Mouse (Mus musculus) gastrocnemius, postnatal 36 days (tissue): ENCODE data around the gene Pdik1l. TPM values are rescaled to one million over a fixed set of nuclear protein-coding genes. Genes with fewer than 3 reads are reported as not detected.
"Not testable (repeated sequence)": the region's sequence is repeated elsewhere in the genome, so short reads cannot be mapped to it uniquely, and the experiment has no call there.

ENCODE experiments used
- DNase-seq, 2 experiments: peaks; one replicate each; pipeline ENCODE4 v3.0.0; 2022
- intact Hi-C: fragments of 180-260 bp; cut with DNase I; formaldehyde crosslinking; loops from one replicate; pipeline ENCODE4 v1.15.1; 2025
- total RNA-seq, 2 experiments: library from RNA; stranded (reverse); gene quantifications; 2 replicates each; pipeline ENCODE4 v1.2.3; 2021

Gene Pdik1l
- total RNA-seq, 2 experiments from 2014 or later = 2.2 to 4.3 TPM

GRCm38 (mm10) chr4:134300316-134300715 lies 12.6 kb upstream of the Pdik1l start:
- intact Hi-C loops = no loop called here

GRCm38 (mm10) chr4:134299498-134299810 lies 11.8 kb upstream of the Pdik1l start:
- no peak for DNase-seq
- intact Hi-C loops = loop anchor here (1.0 kb wide), 1 partner anchor 16 kb away; the partner anchor contains the start of gene Trim63

More at GRCm38 (mm10) chr4:134300316-134300715, 12.6 kb upstream of the Pdik1l start:
- peak; percentile 72 to 74 for DNase-seq

GRCm38 (mm10) chr4:134298626-134299497 lies 11.2 kb upstream of the Pdik1l start:
- intact Hi-C loops = loop anchor here (1.0 kb wide), 1 partner anchor 16 kb away; the partner anchor contains the start of gene Trim63
- no peak for DNase-seq

- DNase-seq = no peak
- intact Hi-C loops = no loop called here
Measured at GRCm38 (mm10) chr4:134297369-134297768, 9.7 kb upstream of the Pdik1l start.

GRCm38 (mm10) chr4:134296523-134296922 lies 8.8 kb upstream of the Pdik1l start:
- DNase-seq = no peak
- intact Hi-C loops = no loop called here

- DNase-seq, intact Hi-C loops: not testable (repeated sequence)
Measured at GRCm38 (mm10) chr4:134296096-134296495, 8.4 kb upstream of the Pdik1l start.

GRCm38 (mm10) chr4:134293692-134294163 lies 6.0 kb upstream of the Pdik1l start:
- no peak for DNase-seq
- intact Hi-C loops = no loop called here

- no peak for DNase-seq
- intact Hi-C loops = no loop called here
Measured at GRCm38 (mm10) chr4:134293061-134293691, 5.5 kb upstream of the Pdik1l start.

GRCm38 (mm10) chr4:134292067-134292466 lies 4.4 kb upstream of the Pdik1l start:
- peak; percentile 46 to 68 for DNase-seq
- intact Hi-C loops = no loop called here

GRCm38 (mm10) chr4:134288397-134289256 lies 932 bp upstream of the Pdik1l start:
- intact Hi-C loops = loop anchor here (5.0 kb wide), 1 partner anchor 101 kb away; the partner anchor contains the start of gene Cep85

GRCm38 (mm10) chr4:134287168-134287564 lies 529 bp downstream of the Pdik1l start:
- DNase-seq = peak; percentile 94 to 96
- intact Hi-C loops = loop anchor here (5.0 kb wide), 1 partner anchor 100 kb away; the partner anchor contains the start of gene Cep85

More at GRCm38 (mm10) chr4:134288397-134289256, 932 bp upstream of the Pdik1l start:
- DNase-seq = no peak

- DNase-seq = no peak
- intact Hi-C loops = loop anchor here (5.0 kb wide), 1 partner anchor 99 kb away; the partner anchor contains the start of gene Cep85
Measured at GRCm38 (mm10) chr4:134286226-134287167, 1.2 kb downstream of the Pdik1l start.

GRCm38 (mm10) chr4:134284942-134285341 lies 2.8 kb downstream of the Pdik1l start:
- intact Hi-C loops = loop anchor here (5.0 kb wide), 1 partner anchor 98 kb away; the partner anchor contains the start of gene Cep85

GRCm38 (mm10) chr4:134273417-134274345 lies 14.0 kb downstream of the Pdik1l start:
- intact Hi-C loops = no loop called here
- no peak for DNase-seq

More at GRCm38 (mm10) chr4:134284942-134285341, 2.8 kb downstream of the Pdik1l start:
- no peak for DNase-seq

GRCm38 (mm10) chr4:134272731-134273416 lies 14.8 kb downstream of the Pdik1l start:
- intact Hi-C loops = no loop called here
- no peak for DNase-seq

- intact Hi-C loops = no loop called here
Measured at GRCm38 (mm10) chr4:134271979-134272378, 15.7 kb downstream of the Pdik1l start.

GRCm38 (mm10) chr4:134269622-134270021 lies 18.1 kb downstream of the Pdik1l start:
- intact Hi-C loops = loop anchor here (5.0 kb wide), 1 partner anchor 108 kb away; no protein-coding TSS in a partner anchor
- DNase-seq = not testable (repeated sequence)

More at GRCm38 (mm10) chr4:134271979-134272378, 15.7 kb downstream of the Pdik1l start:
- DNase-seq = no peak
